Mouse (Mus musculus) ES-Bruce4 (cell line): ENCODE results near the gene Chst2.

ENCODE experiments used
- CTCF ChIP-seq: IDR thresholded peaks from one replicate; pipeline ENCODE4 v1.8.1; 2011; ENCODE audit warnings: low read depth, low read length
- EP300 ChIP-seq: IDR thresholded peaks from 2 replicates; pipeline ENCODE4 v1.6.1; 2011; ENCODE audit warnings: low read depth, low read length; ENCODE audit not compliant: insufficient read depth
- POLR2A ChIP-seq: IDR thresholded peaks from one replicate; pipeline ENCODE4 v1.8.1; 2011; ENCODE audit warnings: low read length; ENCODE audit not compliant: insufficient read depth

DNA sequence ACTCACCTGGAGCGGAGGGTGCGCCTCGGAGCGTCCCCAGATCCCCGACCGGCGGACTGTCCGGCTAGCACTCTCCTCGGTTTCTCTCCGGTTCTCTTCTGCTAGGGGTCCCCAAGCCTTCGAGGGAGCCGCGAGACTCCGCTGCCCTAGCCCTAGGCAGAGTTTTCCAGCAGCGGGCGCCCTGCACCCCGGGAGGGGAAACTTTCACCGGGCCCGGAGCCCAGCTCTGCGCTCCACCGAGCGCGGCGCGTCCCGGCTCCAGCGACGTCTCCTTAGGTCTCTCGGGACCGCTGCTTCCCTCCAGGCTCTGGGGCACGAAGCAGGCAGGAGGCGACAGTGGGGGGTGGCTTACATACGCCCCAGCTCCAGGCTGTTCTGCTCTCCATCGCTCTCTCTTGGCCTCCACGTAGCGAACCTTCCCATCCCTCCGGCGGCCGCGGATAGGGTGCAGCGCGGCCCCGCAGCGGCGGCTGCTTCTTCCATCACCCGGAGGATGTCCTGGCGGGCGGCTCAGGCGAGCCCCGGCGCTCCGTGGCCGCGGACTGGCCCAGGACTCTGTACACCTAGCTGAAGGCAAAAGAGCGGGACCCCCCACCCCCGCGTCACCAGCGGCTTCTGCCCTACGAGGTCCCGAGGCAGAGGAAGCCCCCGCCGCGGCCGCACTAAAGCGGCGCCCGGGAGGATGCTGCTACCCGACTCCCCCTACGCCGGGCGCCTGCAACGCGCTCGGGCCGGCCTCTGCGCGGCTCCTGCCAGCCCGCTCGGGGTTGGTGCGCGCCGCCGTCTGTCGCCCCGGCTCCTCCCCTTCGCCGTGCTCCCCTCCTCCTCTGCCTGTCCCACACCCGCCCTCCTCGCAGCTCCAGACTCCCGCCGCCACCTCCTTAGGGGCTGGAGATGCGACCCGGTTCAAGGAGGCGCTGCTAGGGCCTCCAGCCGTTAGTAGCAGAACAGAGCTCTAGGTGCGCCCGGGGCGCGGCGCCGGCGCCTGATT, at the start of gene Chst2:
- TF ChIP-seq CTCF (no peak), POLR2A (no peak), EP300 (no peak)
